Mouse (Mus musculus) liver, embryonic 15.5 days (tissue): ENCODE measurements around the gene Cxcr5. TPM values are rescaled to one million over a fixed set of nuclear protein-coding genes. Genes with fewer than 3 reads are reported as not detected.

Experiments used
- ATAC-seq: fragments of 200-750 bp; cut with Nextera tagmentation; 2 replicates; pipeline ENCODE4 v1.8.0; 2017; ENCODE audit warnings: moderate number of reproducible peaks, mild to moderate bottlenecking, moderate library complexity; ENCODE audit not compliant: insufficient read depth
- H3K27ac ChIP-seq: fragments of 300-500 bp; sonication (generic); replicated peaks from 2 replicates; pipeline ENCODE4 v1.5.1; 2015; ENCODE audit warnings: mild to moderate bottlenecking, inconsistent platforms
- H3K27me3 ChIP-seq: fragments of 300-500 bp; sonication (generic); 2 replicates; pipeline ENCODE4 v1.6.1; 2015; ENCODE audit warnings: mild to moderate bottlenecking, inconsistent platforms
- H3K36me3 ChIP-seq: fragments of 300-500 bp; sonication (generic); replicated peaks from 2 replicates; pipeline ENCODE4 v1.6.1; 2015; ENCODE audit warnings: moderate library complexity, mild to moderate bottlenecking, inconsistent platforms
- H3K4me1 ChIP-seq: fragments of 300-500 bp; sonication (generic); replicated peaks from 2 replicates; pipeline ENCODE4 v1.6.1; 2015; ENCODE audit warnings: inconsistent platforms
- H3K4me2 ChIP-seq: fragments of 300-500 bp; sonication (generic); 2 replicates; pipeline ENCODE4 v1.6.1; 2015; ENCODE audit warnings: moderate library complexity, mild to moderate bottlenecking, inconsistent platforms
- H3K4me3 ChIP-seq: fragments of 300-500 bp; sonication (generic); replicated peaks from 2 replicates; pipeline ENCODE4 v1.5.1; 2015; ENCODE audit warnings: mild to moderate bottlenecking, inconsistent platforms
- H3K9ac ChIP-seq: fragments of 300-500 bp; sonication (generic); 2 replicates; pipeline ENCODE4 v1.6.1; 2015; ENCODE audit warnings: moderate library complexity, mild to moderate bottlenecking, inconsistent platforms
- H3K9me3 ChIP-seq: fragments of 300-500 bp; sonication (generic); replicated peaks from 2 replicates; pipeline ENCODE4 v1.6.1; 2016; ENCODE audit warnings: inconsistent platforms
- WGBS: fragments of 180-500 bp; shearing (Covaris S2); methylation state at CpG from one replicate; pipeline ENCODE4 v1.1.7; 2015; ENCODE audit warnings: mixed read lengths; ENCODE audit not compliant: insufficient replicate concordance; 5-methylcytosine and 5-hydroxymethylcytosine counted together
- polyA plus RNA-seq: library from polyadenylated mRNA; unstranded; fragments of >200 nt; fragmentation: Nextera tagmentation; extraction: Ambion mirVana; gene quantifications from 2 replicates; pipeline ENCODE4 v1.2.1, GENCODE M21; 2015

Cxcr5 gene
- 0.13 TPM in 1 of 2 replicates, not detected in the other for polyA plus RNA-seq

GRCm38 (mm10) chr9:44561597-44561996 is at the start of gene Cxcr5:
TSS of gene Cxcr5 (minus strand) at chr9:44561877.
- peak; percentile 78 for ATAC-seq
- H3K4me2 ChIP-seq, result peak within 1 kb of the TSS; percentile 48
- no peaks in the 10 kb centered on the region for H3K9me3 ChIP-seq
- no peak within 1 kb of the TSS for H3K9ac ChIP-seq
- 23% methylated on average over 4 of the region's 4 CpGs for WGBS
- peak within 1 kb of the TSS; percentile 79 for H3K27ac ChIP-seq
- H3K36me3 ChIP-seq, result no peaks in the 10 kb centered on the region
- peaks cover 48% of the 10 kb centered on the region for H3K4me1 ChIP-seq
- H3K4me3 ChIP-seq, result no peak within 1 kb of the TSS
- H3K27me3 ChIP-seq, result no peaks in the 10 kb centered on the region

DNA sequence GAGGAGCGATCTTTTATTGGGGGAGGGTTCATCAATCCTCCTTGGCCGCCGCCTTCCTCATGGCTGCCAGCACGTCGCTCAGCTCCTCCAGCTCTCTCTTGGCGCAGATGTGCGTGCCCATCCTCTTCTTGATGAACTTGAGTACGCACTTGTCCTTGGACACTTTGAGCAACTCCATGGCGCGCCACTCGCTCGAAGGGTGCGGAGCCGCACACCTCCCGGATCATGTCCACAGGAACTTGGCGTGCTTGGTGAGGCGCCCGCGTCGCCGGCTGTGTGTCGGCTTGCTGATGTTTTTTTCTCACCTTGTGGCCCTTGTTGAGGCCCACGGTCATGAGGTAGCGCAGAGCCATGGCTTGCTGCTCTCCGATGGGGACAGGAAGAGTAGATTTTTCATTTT is 48.7 kb upstream of the Cxcr5 start:
- Histone ChIP-seq H3K27me3 (no peaks in the 10 kb centered on the region), H3K9me3 (no peaks in the 10 kb centered on the region), H3K4me1 (peaks cover 24% of the 10 kb centered on the region), H3K27ac (no peak overlapping the region), H3K4me3 (no peak overlapping the region), H3K4me2 (no peak overlapping the region), H3K36me3 (peaks cover 84% of the 10 kb centered on the region), H3K9ac (no peak overlapping the region)
- ATAC-seq, result no peak
- WGBS, result 95% methylated on average over 25 of the region's 25 CpGs

- H3K4me3 ChIP-seq, result 0 out of 2 replicates have a peak overlapping the region, but pooled peaks have one; percentile 12
- ATAC-seq, result no peak
- no peaks in the 10 kb centered on the region for H3K27me3 ChIP-seq
- H3K9ac ChIP-seq, result no peak overlapping the region
- H3K4me2 ChIP-seq, result peak overlapping the region; percentile 87
- no peak overlapping the region for H3K27ac ChIP-seq
- 69% methylated on average over 4 of the region's 4 CpGs for WGBS
- H3K4me1 ChIP-seq, result peaks cover 38% of the 10 kb centered on the region
- peaks cover 53% of the 10 kb centered on the region for H3K36me3 ChIP-seq
- no peaks in the 10 kb centered on the region for H3K9me3 ChIP-seq
Measured at GRCm38 (mm10) chr9:44607306-44607705, 45.6 kb upstream of the Cxcr5 start.

GRCm38 (mm10) chr9:44606646-44607045 is 45.0 kb upstream of the Cxcr5 start:
- Histone ChIP-seq H3K9ac (no peak overlapping the region), H3K4me1 (peaks cover 41% of the 10 kb centered on the region), H3K9me3 (no peaks in the 10 kb centered on the region), H3K4me3 (peak overlapping the region; percentile 100), H3K36me3 (peaks cover 47% of the 10 kb centered on the region), H3K4me2 (peak overlapping the region; percentile 87), H3K27me3 (no peaks in the 10 kb centered on the region), H3K27ac (no peak overlapping the region)
- ATAC-seq, result no peak
- 57% methylated on average over 4 of the region's 4 CpGs for WGBS

GRCm38 (mm10) chr9:44605616-44606165 is 44.0 kb upstream of the Cxcr5 start:
- Histone ChIP-seq H3K27ac (peak overlapping the region; percentile 97), H3K4me2 (peak overlapping the region; percentile 87), H3K4me3 (peak overlapping the region; percentile 100), H3K36me3 (peaks cover 38% of the 10 kb centered on the region), H3K9me3 (no peaks in the 10 kb centered on the region), H3K4me1 (peaks cover 41% of the 10 kb centered on the region), H3K9ac (peak overlapping the region; percentile 100), H3K27me3 (no peaks in the 10 kb centered on the region)
- 0 out of 2 replicates have a peak, but pooled peaks have one; percentile 1 for ATAC-seq
- WGBS, result under 1% methylated on average over 13 of the region's 13 CpGs

- peak; percentile 78 for ATAC-seq
- H3K36me3 ChIP-seq, result peaks cover 31% of the 10 kb centered on the region
- no peaks in the 10 kb centered on the region for H3K9me3 ChIP-seq
- H3K27me3 ChIP-seq, result no peaks in the 10 kb centered on the region
- H3K27ac ChIP-seq, result peak within 1 kb of the TSS; percentile 97
- peak within 1 kb of the TSS; percentile 87 for H3K4me2 ChIP-seq
- peak within 1 kb of the TSS; percentile 100 for H3K4me3 ChIP-seq
- H3K9ac ChIP-seq, result peak within 1 kb of the TSS; percentile 100
- under 1% methylated on average over 69 of the region's 80 CpGs for WGBS
- H3K4me1 ChIP-seq, result peaks cover 37% of the 10 kb centered on the region
Measured at GRCm38 (mm10) chr9:44604779-44605615, 43.3 kb upstream of the Cxcr5 start, which contains the start of gene Ddx6. TSS of gene Ddx6 (plus strand) at chr9:44604892.

- Histone ChIP-seq H3K4me3 (peak overlapping the region; percentile 100), H3K27ac (peak overlapping the region; percentile 97), H3K36me3 (peaks cover 25% of the 10 kb centered on the region), H3K4me1 (peaks cover 40% of the 10 kb centered on the region), H3K4me2 (peak overlapping the region; percentile 87), H3K9ac (peak overlapping the region; percentile 100), H3K27me3 (peaks cover 1% of the 10 kb centered on the region; the same call in 1 of the 2 replicates), H3K9me3 (no peaks in the 10 kb centered on the region)
- WGBS, result 0% methylated on average over 64 of the region's 65 CpGs
- peak; percentile 67 for ATAC-seq
Measured at GRCm38 (mm10) chr9:44604290-44604778, 42.7 kb upstream of the Cxcr5 start.

GRCm38 (mm10) chr9:44603454-44604289 is 42.0 kb upstream of the Cxcr5 start:
- H3K27ac ChIP-seq, result peak overlapping the region; percentile 97
- H3K27me3 ChIP-seq, result peaks cover 8% of the 10 kb centered on the region
- H3K9ac ChIP-seq, result peak overlapping the region; percentile 100
- ATAC-seq, result peak; percentile 40
- H3K36me3 ChIP-seq, result peaks cover 19% of the 10 kb centered on the region
- peaks cover 44% of the 10 kb centered on the region for H3K4me1 ChIP-seq
- WGBS, result under 1% methylated on average over 38 of the region's 38 CpGs
- H3K4me2 ChIP-seq, result peak overlapping the region; percentile 87
- H3K4me3 ChIP-seq, result peak overlapping the region; percentile 100
- no peaks in the 10 kb centered on the region for H3K9me3 ChIP-seq

GRCm38 (mm10) chr9:44602766-44603165 is 41.1 kb upstream of the Cxcr5 start:
- Histone ChIP-seq H3K4me1 (peaks cover 39% of the 10 kb centered on the region), H3K4me2 (peak overlapping the region; percentile 87), H3K27ac (peak overlapping the region; percentile 97), H3K27me3 (peaks cover 17% of the 10 kb centered on the region), H3K36me3 (peaks cover 10% of the 10 kb centered on the region), H3K9me3 (no peaks in the 10 kb centered on the region), H3K4me3 (peak overlapping the region; percentile 100), H3K9ac (peak overlapping the region; percentile 100; the same call in 1 of the 2 replicates)
- WGBS, result 63% methylated on average over 6 of the region's 6 CpGs
- no peak for ATAC-seq

DNA sequence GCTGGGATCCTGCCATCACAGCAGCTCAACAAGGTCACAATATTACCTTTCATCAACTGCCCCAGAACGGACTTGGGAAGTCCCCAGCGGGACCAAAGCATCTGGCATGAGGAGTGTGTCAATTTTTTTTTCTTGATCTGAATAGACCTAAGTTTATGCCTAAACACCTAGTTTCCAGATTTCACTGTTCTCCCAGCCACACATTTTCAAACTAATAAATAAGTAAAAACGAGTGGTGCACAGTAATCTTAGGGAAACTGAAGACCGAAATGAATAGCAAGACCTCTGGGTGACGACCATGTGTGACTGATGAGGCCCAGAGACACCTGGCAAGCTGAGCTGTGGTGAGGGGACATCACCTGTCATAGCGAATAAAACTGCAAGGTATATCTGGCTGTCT is 39.1 kb upstream of the Cxcr5 start:
- WGBS, result 81% methylated on average over 6 of the region's 6 CpGs
- no peak overlapping the region for H3K9ac ChIP-seq

More for the DNA sequence above, 39.1 kb upstream of the Cxcr5 start:
- no peaks in the 10 kb centered on the region for H3K36me3 ChIP-seq
- peaks cover 29% of the 10 kb centered on the region for H3K4me1 ChIP-seq
- ATAC-seq, result no peak
- no peak overlapping the region for H3K4me2 ChIP-seq
- no peak overlapping the region for H3K27ac ChIP-seq
- peaks cover 18% of the 10 kb centered on the region for H3K27me3 ChIP-seq
- no peaks in the 10 kb centered on the region for H3K9me3 ChIP-seq
- no peak overlapping the region for H3K4me3 ChIP-seq
